Mouse (Mus musculus) embryonic facial prominence, embryonic 11.5 days (tissue): ENCODE measurements at regions not wholly inside any gene's neighbourhood (a gene's known extent, or its start where the extent isn't known, plus 50 kb on each side); places are given as distances from the start of the nearest gene placed in this dataset.

ENCODE experiments used
- ATAC-seq: fragments of 200-750 bp; cut with Nextera tagmentation; replicated peaks from 2 replicates; pipeline ENCODE4 v1.8.0; 2017; ENCODE audit warnings: low read depth; ENCODE audit not compliant: insufficient number of reproducible peaks, low FRiP score, low TSS enrichment
- DNase-seq: peaks from one replicate; pipeline ENCODE4 v3.0.0-alpha.2; 2015; ENCODE audit warnings: low spot score
- H3K27ac ChIP-seq: fragments of 300-500 bp; sonication (generic); replicated peaks from 2 replicates; pipeline ENCODE4 v1.5.1; 2014; ENCODE audit warnings: mild to moderate bottlenecking, low read depth, low read length, control low read depth
- H3K27me3 ChIP-seq: fragments of 300-500 bp; sonication (generic); 2 replicates; pipeline ENCODE4 v1.6.1; 2014; ENCODE audit warnings: mild to moderate bottlenecking, low read length, moderate library complexity, mixed read lengths; ENCODE audit not compliant: control insufficient read depth, insufficient read depth
- H3K36me3 ChIP-seq: fragments of 300-500 bp; sonication (generic); replicated peaks from 2 replicates; pipeline ENCODE4 v1.6.1; 2014; ENCODE audit warnings: low read depth, mild to moderate bottlenecking, low read length, moderate library complexity, mixed read lengths; ENCODE audit not compliant: control insufficient read depth, insufficient read depth
- H3K4me1 ChIP-seq: fragments of 300-500 bp; sonication (generic); 2 replicates; pipeline ENCODE4 v1.6.1; 2014; ENCODE audit warnings: low read length, mixed read lengths; ENCODE audit not compliant: control insufficient read depth, insufficient read depth
- H3K4me2 ChIP-seq: fragments of 300-500 bp; sonication (generic); 2 replicates; pipeline ENCODE4 v1.6.1; 2014; ENCODE audit warnings: low read depth, mild to moderate bottlenecking, control low read depth, low read length, moderate library complexity
- H3K4me3 ChIP-seq: fragments of 300-500 bp; sonication (generic); 2 replicates; pipeline ENCODE4 v1.5.1; 2014; ENCODE audit warnings: low read depth, low read length, control low read depth
- H3K9ac ChIP-seq: fragments of 300-500 bp; sonication (generic); replicated peaks from 2 replicates; pipeline ENCODE4 v1.6.1; 2014; ENCODE audit warnings: mild to moderate bottlenecking, control low read depth, low read length
- H3K9me3 ChIP-seq: fragments of 300-500 bp; sonication (generic); replicated peaks from 2 replicates; pipeline ENCODE4 v1.6.1; 2016; ENCODE audit warnings: mild to moderate bottlenecking, low read length, inconsistent platforms, mixed read lengths; ENCODE audit not compliant: control insufficient read depth
- WGBS: fragments of 180-500 bp; shearing (Covaris S2); extraction: QIAGEN DNeasy Blood & Tissue Kit; methylation state at CpG from one replicate; pipeline ENCODE4 v1.1.7; 2014; 5-methylcytosine and 5-hydroxymethylcytosine counted together

DNA sequence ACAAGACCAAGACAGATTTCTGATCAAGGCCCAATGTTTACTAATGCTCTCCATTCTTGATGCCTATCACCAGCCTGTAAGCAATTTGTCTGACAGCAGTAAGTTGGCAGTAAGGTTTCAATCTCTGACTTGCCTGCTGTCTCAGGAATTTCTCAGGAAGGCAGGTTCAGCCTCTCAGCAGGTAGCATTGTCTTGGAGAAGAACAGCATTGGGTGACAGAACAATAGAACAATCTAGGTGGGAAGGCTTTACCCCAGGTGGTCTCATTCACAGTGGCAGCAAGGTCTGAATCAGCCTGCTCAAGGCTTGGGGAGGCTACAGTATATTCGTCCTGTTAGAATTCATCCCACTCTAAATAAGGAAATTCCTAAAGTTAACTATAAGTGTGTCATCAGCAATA, 81.2 kb upstream of the Chordc1 start:
- DNase-seq: no peak
- no peak overlapping the region for H3K9ac ChIP-seq
- no peak overlapping the region for H3K4me3 ChIP-seq
- H3K36me3 ChIP-seq: no peaks in the 10 kb centered on the region
- H3K4me1 ChIP-seq: no peaks in the 10 kb centered on the region
- H3K27ac ChIP-seq: no peak overlapping the region
- H3K9me3 ChIP-seq: no peaks in the 10 kb centered on the region
- WGBS: 44% methylated on average over 1 of the region's 1 CpGs
- ATAC-seq: no peak
- no peaks in the 10 kb centered on the region for H3K27me3 ChIP-seq
- no peak overlapping the region for H3K4me2 ChIP-seq

DNA sequence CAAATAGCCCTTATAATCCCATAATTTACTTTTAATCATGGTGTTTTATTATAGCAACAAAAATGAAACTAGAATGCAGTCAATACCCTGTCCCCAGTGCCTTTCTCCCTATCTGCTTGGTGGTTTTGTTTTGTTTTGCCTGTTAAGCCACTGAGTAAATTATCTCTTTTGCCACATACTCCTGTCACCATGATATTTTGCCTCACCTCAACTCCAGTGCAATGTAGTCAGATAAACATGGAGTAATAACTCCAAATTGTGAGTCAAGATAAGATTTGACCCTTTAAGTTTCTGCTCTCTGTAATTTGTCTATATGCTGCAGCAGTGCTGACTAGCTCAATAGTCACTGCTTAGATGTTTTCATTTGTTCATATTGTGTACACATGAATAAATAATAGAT, 65.3 kb upstream of the Chordc1 start:
- Histone ChIP-seq H3K27ac (no peak overlapping the region), H3K4me1 (no peaks in the 10 kb centered on the region), H3K36me3 (no peaks in the 10 kb centered on the region), H3K27me3 (no peaks in the 10 kb centered on the region), H3K9ac (no peak overlapping the region), H3K4me2 (no peak overlapping the region), H3K9me3 (no peaks in the 10 kb centered on the region), H3K4me3 (no peak overlapping the region)
- DNase-seq (no peak), ATAC-seq (no peak)

GRCm38 (mm10) chr9:18229933-18230332, 62.0 kb upstream of the Chordc1 start:
- Histone ChIP-seq H3K9me3 (no peaks in the 10 kb centered on the region), H3K4me2 (no peak overlapping the region), H3K36me3 (no peaks in the 10 kb centered on the region), H3K27ac (no peak overlapping the region), H3K4me3 (no peak overlapping the region), H3K4me1 (no peaks in the 10 kb centered on the region), H3K27me3 (no peaks in the 10 kb centered on the region), H3K9ac (no peak overlapping the region)
- 13% methylated on average over 1 of the region's 1 CpGs for WGBS
- DNase-seq (peak; percentile 47), ATAC-seq (no peak)
